Mouse (Mus musculus): ENCODE measurements around the gene Slc10a3.

- peak; percentile 96 for TF ChIP-seq CTCF (IDR thresholded peaks at IDR 0.05; ENCODE audit: low read depth)
- TF ChIP-seq EP300 (IDR thresholded peaks at IDR 0.05; ENCODE audit: low read depth): no peak
Measured at GRCm38 (mm10) chrX:74413377-74413776, 40.2 kb upstream of the Slc10a3 start.

Measured in heart, postnatal 0 days (tissue).